Mouse (Mus musculus): ENCODE measurements at regions not wholly inside any gene's neighbourhood (a gene's known extent, or its start where the extent isn't known, plus 50 kb on each side); places are given as distances from the start of the nearest gene placed in this dataset.

DNA sequence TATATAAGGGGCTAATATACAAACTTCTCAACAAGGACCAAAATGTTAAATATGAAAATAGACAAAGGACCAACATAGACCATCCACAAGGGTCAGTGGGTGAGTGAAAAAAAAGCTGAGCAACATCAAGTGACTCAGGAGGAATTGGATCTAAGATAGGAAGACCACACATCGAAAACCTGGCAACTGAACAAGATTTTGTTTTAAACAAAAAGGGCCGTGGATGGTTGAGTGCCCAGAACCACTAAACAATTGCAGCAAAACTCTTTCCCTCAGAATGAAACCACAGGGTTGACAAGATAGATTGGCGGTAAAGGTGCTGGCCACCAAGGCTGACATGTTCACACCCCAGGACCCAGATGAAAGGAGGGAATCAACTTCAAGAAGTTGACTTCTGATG, 215.7 kb upstream of the Gm5148 start:
- peaks cover 17% of the 10 kb centered on the region for H3K4me1 ChIP-seq (ENCODE audit: insufficient read depth, low read depth, low read length)
- ATAC-seq (no peak), DNase-seq (ENCODE audit: low spot score) (no peak)
- H3K9me3 ChIP-seq (ENCODE audit: low read length): no peaks in the 10 kb centered on the region
- H3K27ac ChIP-seq (ENCODE audit: low read length): no peak overlapping the region
- H3K9ac ChIP-seq (replicated peaks; ENCODE audit: low read depth): no peak overlapping the region
- WGBS: 57% methylated on average over 3 of the region's 3 CpGs
- H3K4me3 ChIP-seq (ENCODE audit: low read depth, low read length): no peak overlapping the region
- TF ChIP-seq EP300 (IDR thresholded peaks at IDR 0.05) (no peak), CTCF (IDR thresholded peaks at IDR 0.05) (no peak)
- no peak overlapping the region for H3K4me2 ChIP-seq (replicated peaks; ENCODE audit: low read depth, low read length)
- no peaks in the 10 kb centered on the region for H3K36me3 ChIP-seq (ENCODE audit: insufficient read depth, low read length)
- no peaks in the 10 kb centered on the region for H3K27me3 ChIP-seq (replicated peaks; ENCODE audit: insufficient read depth, low read length)

DNA sequence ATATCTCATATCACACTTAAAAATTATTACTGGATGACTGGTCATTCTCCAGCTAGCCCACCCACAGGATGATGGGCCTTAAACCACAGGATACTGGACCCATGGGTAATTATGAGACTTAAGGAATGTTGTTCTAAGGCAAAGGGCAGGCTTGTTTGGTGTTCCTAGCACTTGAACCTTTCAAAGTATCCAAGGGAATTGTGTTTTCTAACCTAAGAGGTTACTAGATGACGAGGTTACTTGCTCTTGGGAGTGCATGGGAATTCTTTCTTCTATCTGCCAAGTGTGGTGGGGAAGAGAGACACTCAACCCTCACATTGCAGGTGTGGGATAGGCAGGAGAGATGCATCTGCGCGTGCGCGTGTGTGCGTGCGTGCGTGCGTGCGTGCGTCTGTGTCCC, 214.6 kb upstream of the Gm5148 start:
- peaks cover 17% of the 10 kb centered on the region for H3K4me1 ChIP-seq (ENCODE audit: insufficient read depth, low read depth, low read length)
- H3K9me3 ChIP-seq (ENCODE audit: low read length): no peaks in the 10 kb centered on the region
- no peaks in the 10 kb centered on the region for H3K36me3 ChIP-seq (ENCODE audit: insufficient read depth, low read length)
- H3K27me3 ChIP-seq (replicated peaks; ENCODE audit: insufficient read depth, low read length): no peaks in the 10 kb centered on the region
- no peak overlapping the region for H3K4me2 ChIP-seq (replicated peaks; ENCODE audit: low read depth, low read length)
- ATAC-seq (peak; percentile 83), DNase-seq (ENCODE audit: low spot score) (peak; percentile 64)
- WGBS: 84% methylated on average over 11 of the region's 11 CpGs
- peak; percentile 96 for TF ChIP-seq EP300 (IDR thresholded peaks at IDR 0.05)
- TF ChIP-seq CTCF (IDR thresholded peaks at IDR 0.05): no peak
- no peak overlapping the region for H3K4me3 ChIP-seq (ENCODE audit: low read depth, low read length)
- peak overlapping the region; percentile 86 for H3K27ac ChIP-seq (ENCODE audit: low read length)
- H3K9ac ChIP-seq (replicated peaks; ENCODE audit: low read depth): no peak overlapping the region

DNA sequence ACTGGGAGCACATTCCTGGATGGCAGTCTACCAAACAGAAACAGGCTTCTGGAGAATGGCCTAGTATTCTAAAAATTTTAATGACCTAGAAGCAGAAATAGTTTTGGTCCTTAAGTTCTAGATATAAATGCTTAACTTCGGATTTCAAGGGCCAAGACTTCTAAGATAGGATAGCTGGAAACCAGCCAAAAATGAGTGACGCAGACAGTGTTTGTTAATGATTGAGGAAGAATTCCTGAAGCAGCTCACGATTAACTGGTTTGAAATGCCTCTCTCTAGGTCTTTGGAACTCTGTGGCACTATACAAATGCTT, 213.9 kb upstream of the Gm5148 start:
- Histone ChIP-seq H3K4me2 (replicated peaks; ENCODE audit: low read depth, low read length) (no peak overlapping the region), H3K4me3 (ENCODE audit: low read depth, low read length) (no peak overlapping the region), H3K4me1 (ENCODE audit: insufficient read depth, low read depth, low read length) (peaks cover 17% of the 10 kb centered on the region), H3K27ac (ENCODE audit: low read length) (peak overlapping the region; percentile 86), H3K9me3 (ENCODE audit: low read length) (no peaks in the 10 kb centered on the region), H3K9ac (replicated peaks; ENCODE audit: low read depth) (no peak overlapping the region), H3K27me3 (replicated peaks; ENCODE audit: insufficient read depth, low read length) (no peaks in the 10 kb centered on the region), H3K36me3 (ENCODE audit: insufficient read depth, low read length) (no peaks in the 10 kb centered on the region)
- TF ChIP-seq EP300 (IDR thresholded peaks at IDR 0.05): peak; percentile 100
- no peak for TF ChIP-seq CTCF (IDR thresholded peaks at IDR 0.05)
- peak; percentile 85 for ATAC-seq
- WGBS: 4% methylated on average over 3 of the region's 3 CpGs
- peak; percentile 95 for DNase-seq (ENCODE audit: low spot score)

- H3K9me3 ChIP-seq (ENCODE audit: low read length): no peaks in the 10 kb centered on the region
- no peak overlapping the region for H3K4me3 ChIP-seq (ENCODE audit: low read depth, low read length)
- 0 out of 2 replicates have a peak, but pooled peaks have one; percentile 12 for TF ChIP-seq EP300 (IDR thresholded peaks at IDR 0.05)
- TF ChIP-seq CTCF (IDR thresholded peaks at IDR 0.05): no peak
- 41% methylated on average over 11 of the region's 11 CpGs for WGBS
- DNase-seq (ENCODE audit: low spot score): peak; percentile 47
- no peaks in the 10 kb centered on the region for H3K27me3 ChIP-seq (replicated peaks; ENCODE audit: insufficient read depth, low read length)
- 0 out of 2 replicates have a peak, but pooled peaks have one; percentile 8 for ATAC-seq
- peak overlapping the region; percentile 86 for H3K27ac ChIP-seq (ENCODE audit: low read length)
- no peaks in the 10 kb centered on the region for H3K36me3 ChIP-seq (ENCODE audit: insufficient read depth, low read length)
- no peak overlapping the region for H3K9ac ChIP-seq (replicated peaks; ENCODE audit: low read depth)
- no peak overlapping the region for H3K4me2 ChIP-seq (replicated peaks; ENCODE audit: low read depth, low read length)
- peaks cover 17% of the 10 kb centered on the region for H3K4me1 ChIP-seq (ENCODE audit: insufficient read depth, low read depth, low read length)
Measured at GRCm38 (mm10) chr3:37937381-37938283, 213.3 kb upstream of the Gm5148 start.

GRCm38 (mm10) chr3:37936251-37936931, 212.1 kb upstream of the Gm5148 start:
- peak; percentile 40 for DNase-seq (ENCODE audit: low spot score)
- Histone ChIP-seq H3K4me1 (ENCODE audit: insufficient read depth, low read depth, low read length) (peaks cover 17% of the 10 kb centered on the region), H3K9ac (replicated peaks; ENCODE audit: low read depth) (no peak overlapping the region)

DNA sequence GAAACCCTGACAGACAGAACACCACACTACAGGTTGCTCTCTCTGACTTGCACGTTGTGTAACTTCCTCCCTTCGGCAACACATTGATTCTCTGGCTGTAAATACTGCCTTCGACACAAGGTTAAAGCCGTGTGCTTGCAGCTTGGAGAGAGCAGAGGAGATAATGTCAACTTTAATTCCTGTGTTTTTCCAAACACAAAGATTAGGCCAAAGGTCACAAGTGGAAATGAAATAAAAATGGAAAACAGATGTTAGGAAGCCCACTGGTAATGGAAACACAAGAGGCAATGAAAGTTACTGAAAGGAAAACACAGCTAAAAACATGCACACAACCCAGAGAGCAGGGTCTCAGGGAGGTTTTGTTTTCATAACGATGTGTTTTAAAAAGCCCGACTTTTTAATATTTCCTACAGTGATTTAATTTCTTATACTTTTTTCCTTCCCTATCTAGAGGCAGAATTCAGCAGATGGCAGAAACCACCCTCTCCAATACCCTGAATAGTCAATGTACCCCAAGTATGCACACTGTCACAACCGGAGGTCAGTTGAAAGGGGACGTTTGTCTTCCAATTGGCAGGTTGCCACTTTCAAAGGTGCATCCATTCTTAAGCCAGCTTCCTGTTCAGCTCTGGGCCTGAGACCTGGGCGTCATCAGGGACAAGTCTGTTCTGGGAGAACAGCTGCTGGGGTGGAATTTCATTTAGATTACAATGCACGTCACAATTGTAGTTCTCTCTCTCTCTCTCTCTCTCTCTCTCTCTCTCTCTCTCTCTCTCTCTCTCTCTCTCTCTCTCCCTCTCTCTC, 210.8 kb upstream of the Gm5148 start:
- H3K4me1 ChIP-seq (ENCODE audit: insufficient read depth, low read depth, low read length): peaks cover 14% of the 10 kb centered on the region
- TF ChIP-seq CTCF (IDR thresholded peaks at IDR 0.05): no peak
- peak; percentile 7; the same call in 1 of the 2 replicates for TF ChIP-seq EP300 (IDR thresholded peaks at IDR 0.05)
- no peak overlapping the region for H3K4me2 ChIP-seq (replicated peaks; ENCODE audit: low read depth, low read length)
- H3K9ac ChIP-seq (replicated peaks; ENCODE audit: low read depth): no peak overlapping the region
- no peaks in the 10 kb centered on the region for H3K36me3 ChIP-seq (ENCODE audit: insufficient read depth, low read length)
- peak; percentile 10; the same call in 1 of the 2 replicates for ATAC-seq
- WGBS: 24% methylated on average over 10 of the region's 10 CpGs
- peak; percentile 72 for DNase-seq (ENCODE audit: low spot score)
- no peak overlapping the region for H3K4me3 ChIP-seq (ENCODE audit: low read depth, low read length)
- no peaks in the 10 kb centered on the region for H3K9me3 ChIP-seq (ENCODE audit: low read length)
- peak overlapping the region; percentile 58 for H3K27ac ChIP-seq (ENCODE audit: low read length)
- H3K27me3 ChIP-seq (replicated peaks; ENCODE audit: insufficient read depth, low read length): no peaks in the 10 kb centered on the region

More at GRCm38 (mm10) chr3:37936251-37936931, 212.1 kb upstream of the Gm5148 start:
- Histone ChIP-seq H3K36me3 (ENCODE audit: insufficient read depth, low read length) (no peaks in the 10 kb centered on the region), H3K4me3 (ENCODE audit: low read depth, low read length) (no peak overlapping the region), H3K4me2 (replicated peaks; ENCODE audit: low read depth, low read length) (no peak overlapping the region), H3K27me3 (replicated peaks; ENCODE audit: insufficient read depth, low read length) (no peaks in the 10 kb centered on the region), H3K9me3 (ENCODE audit: low read length) (no peaks in the 10 kb centered on the region), H3K27ac (ENCODE audit: low read length) (peak overlapping the region; percentile 20; the same call in 1 of the 2 replicates)
- no peak for ATAC-seq
- no peak for TF ChIP-seq EP300 (IDR thresholded peaks at IDR 0.05)
- TF ChIP-seq CTCF (IDR thresholded peaks at IDR 0.05): no peak
- 56% methylated on average over 12 of the region's 12 CpGs for WGBS
